Mouse (Mus musculus): ENCODE measurements around the gene Wdr37.
A peak's percentile ranks its signal among the peaks of the same experiment; 100 is the strongest.

Gene Wdr37

DNA sequence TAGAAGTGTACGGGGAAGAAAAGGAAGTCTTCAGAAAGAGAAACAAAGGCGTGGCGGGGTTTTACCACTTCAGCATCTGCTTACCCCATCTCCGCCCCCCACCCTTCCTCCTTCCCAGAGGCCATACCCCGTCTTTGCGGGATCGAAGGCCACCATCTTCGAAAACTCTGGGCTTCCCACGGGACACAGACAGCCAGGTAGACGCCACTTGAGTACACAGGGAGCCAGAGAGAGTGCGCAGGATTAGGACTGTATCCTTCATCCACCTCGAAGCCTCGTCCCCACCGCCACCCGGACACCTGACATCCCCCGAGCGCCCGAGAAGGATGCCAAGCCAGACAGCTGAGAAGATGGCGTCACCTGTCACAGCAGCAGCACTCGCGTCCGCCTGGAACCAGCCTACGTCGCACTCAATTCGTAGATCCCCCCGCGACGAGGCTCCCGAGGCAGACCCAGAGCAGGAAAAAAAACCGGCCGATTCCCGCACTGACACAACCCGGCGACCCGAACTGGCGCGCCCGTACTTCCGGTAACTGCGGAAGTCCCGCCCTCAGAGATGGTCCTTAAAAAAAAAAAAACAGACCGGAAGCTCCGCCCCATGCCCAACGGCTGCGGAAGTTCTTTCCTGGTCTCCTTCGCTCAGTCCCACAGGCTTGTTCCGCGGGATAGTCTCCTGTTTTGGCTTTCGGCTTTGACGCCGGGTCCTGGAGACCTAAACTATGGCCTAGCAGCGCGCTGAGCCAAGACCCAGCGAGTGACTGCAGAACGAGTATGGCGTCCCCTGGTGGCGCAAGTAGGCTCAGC lies 997 bp downstream of the Wdr37 start:
- Histone ChIP-seq H3K27me3 (ENCODE audit: insufficient read depth, low read length) (no peaks in the 10 kb centered on the region), H3K4me1 (replicated peaks; ENCODE audit: low read depth, low read length) (peaks cover 41% of the 10 kb centered on the region), H3K4me3 (replicated peaks; ENCODE audit: low read length) (peak overlapping the region; percentile 97), H3K9me3 (ENCODE audit: low read length) (no peaks in the 10 kb centered on the region), H3K36me3 (ENCODE audit: insufficient read depth, low read length) (peaks cover 14% of the 10 kb centered on the region)
- TF ChIP-seq CTCF (conservative IDR thresholded peaks at IDR 0.05; ENCODE audit: low read length) = peak; percentile 100
- no peak for TF ChIP-seq POU5F1 (IDR thresholded peaks at IDR 0.05; ENCODE audit: borderline replicate concordance, low read length)

DNA sequence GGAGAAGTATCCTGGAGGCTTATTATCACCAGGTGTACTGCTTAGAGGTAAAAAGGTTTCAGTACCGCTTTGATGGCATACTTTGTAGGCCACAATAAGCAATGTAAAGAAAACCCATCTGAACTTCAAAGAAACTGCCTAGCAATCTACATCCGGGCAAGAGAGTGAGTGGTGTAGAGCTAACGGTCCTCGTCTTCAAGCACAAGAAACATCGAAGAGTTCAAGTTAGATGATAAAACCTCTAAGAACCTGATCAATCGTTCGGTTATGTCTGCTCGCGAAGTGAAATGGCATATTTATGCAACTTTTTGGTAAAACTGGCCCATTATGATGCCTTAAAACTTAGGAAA lies 1.6 kb downstream of the Wdr37 start:
- Histone ChIP-seq H3K9me3 (ENCODE audit: low read length) (no peaks in the 10 kb centered on the region), H3K4me1 (replicated peaks; ENCODE audit: low read depth, low read length) (peaks cover 41% of the 10 kb centered on the region), H3K4me3 (replicated peaks; ENCODE audit: low read length) (peak overlapping the region; percentile 97), H3K27me3 (ENCODE audit: insufficient read depth, low read length) (no peaks in the 10 kb centered on the region), H3K36me3 (ENCODE audit: insufficient read depth, low read length) (peaks cover 14% of the 10 kb centered on the region)
- no peak for TF ChIP-seq POU5F1 (IDR thresholded peaks at IDR 0.05; ENCODE audit: borderline replicate concordance, low read length)
- no peak for TF ChIP-seq NANOG (IDR thresholded peaks at IDR 0.05; ENCODE audit: borderline replicate concordance, low read length)
- no peak for TF ChIP-seq CTCF (conservative IDR thresholded peaks at IDR 0.05; ENCODE audit: low read length)

DNA sequence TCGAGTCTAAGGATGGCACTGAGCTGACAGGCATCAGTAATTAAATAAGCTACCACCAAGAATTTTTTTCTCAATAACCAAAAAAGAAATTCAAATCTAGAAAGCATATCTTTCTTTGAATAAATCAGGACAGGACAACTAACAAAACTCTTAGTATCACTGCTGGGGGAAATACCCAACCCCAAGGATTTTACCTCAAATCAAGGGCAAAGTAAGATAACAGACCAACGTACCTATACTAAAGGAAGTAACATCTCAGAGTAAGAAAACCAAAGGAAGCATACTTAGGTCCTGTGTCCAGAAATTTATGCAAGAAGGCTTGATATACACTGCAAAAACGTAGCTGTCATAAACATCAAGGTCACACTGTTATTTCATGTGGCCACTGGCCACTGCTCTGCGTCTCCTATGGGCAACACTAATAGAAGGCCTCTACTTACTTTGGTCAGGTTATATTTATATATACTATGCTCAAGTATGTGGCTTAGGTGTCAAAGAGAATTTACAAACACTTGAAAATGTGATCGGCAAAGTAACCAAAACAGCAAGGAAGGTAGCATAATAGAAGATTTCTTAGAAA lies 2.0 kb downstream of the Wdr37 start:
- Histone ChIP-seq H3K4me1 (replicated peaks; ENCODE audit: low read depth, low read length) (peaks cover 44% of the 10 kb centered on the region), H3K36me3 (ENCODE audit: insufficient read depth, low read length) (peaks cover 18% of the 10 kb centered on the region), H3K27me3 (ENCODE audit: insufficient read depth, low read length) (no peaks in the 10 kb centered on the region), H3K4me3 (replicated peaks; ENCODE audit: low read length) (peak overlapping the region; percentile 97), H3K9me3 (ENCODE audit: low read length) (no peaks in the 10 kb centered on the region)
- TF ChIP-seq NANOG (IDR thresholded peaks at IDR 0.05; ENCODE audit: borderline replicate concordance, low read length) = no peak
- TF ChIP-seq POU5F1 (IDR thresholded peaks at IDR 0.05; ENCODE audit: borderline replicate concordance, low read length) = no peak
- TF ChIP-seq CTCF (conservative IDR thresholded peaks at IDR 0.05; ENCODE audit: low read length) = no peak

DNA sequence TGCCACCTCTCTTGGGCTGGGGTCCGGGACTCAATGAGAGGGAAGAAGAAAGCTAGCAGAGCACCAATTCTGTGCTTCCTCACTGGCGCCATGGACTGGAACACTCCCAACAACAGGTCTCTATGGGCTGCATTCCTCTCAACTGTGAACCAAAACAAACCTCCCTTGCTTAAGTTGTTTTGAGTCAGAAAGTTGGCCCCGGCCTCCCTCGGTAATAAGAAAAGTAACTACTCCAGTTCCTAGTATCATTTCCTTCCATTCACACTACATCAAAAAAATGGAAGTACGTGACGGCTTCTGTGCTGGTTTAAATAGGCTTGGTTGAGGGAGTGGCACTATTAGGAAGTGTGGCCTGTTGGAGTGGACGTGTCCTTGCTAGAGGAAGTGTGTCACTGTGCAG lies 5.1 kb downstream of the Wdr37 start:
- H3K9me3 ChIP-seq (ENCODE audit: low read length) = no peaks in the 10 kb centered on the region
- H3K27me3 ChIP-seq (ENCODE audit: insufficient read depth, low read length) = no peaks in the 10 kb centered on the region
- peaks cover 32% of the 10 kb centered on the region for H3K4me1 ChIP-seq (replicated peaks; ENCODE audit: low read depth, low read length)
- TF ChIP-seq NANOG (IDR thresholded peaks at IDR 0.05; ENCODE audit: borderline replicate concordance, low read length) (no peak), POU5F1 (IDR thresholded peaks at IDR 0.05; ENCODE audit: borderline replicate concordance, low read length) (no peak), CTCF (conservative IDR thresholded peaks at IDR 0.05; ENCODE audit: low read length) (no peak)
- peaks cover 25% of the 10 kb centered on the region for H3K36me3 ChIP-seq (ENCODE audit: insufficient read depth, low read length)
- no peak overlapping the region for H3K4me3 ChIP-seq (replicated peaks; ENCODE audit: low read length)

DNA sequence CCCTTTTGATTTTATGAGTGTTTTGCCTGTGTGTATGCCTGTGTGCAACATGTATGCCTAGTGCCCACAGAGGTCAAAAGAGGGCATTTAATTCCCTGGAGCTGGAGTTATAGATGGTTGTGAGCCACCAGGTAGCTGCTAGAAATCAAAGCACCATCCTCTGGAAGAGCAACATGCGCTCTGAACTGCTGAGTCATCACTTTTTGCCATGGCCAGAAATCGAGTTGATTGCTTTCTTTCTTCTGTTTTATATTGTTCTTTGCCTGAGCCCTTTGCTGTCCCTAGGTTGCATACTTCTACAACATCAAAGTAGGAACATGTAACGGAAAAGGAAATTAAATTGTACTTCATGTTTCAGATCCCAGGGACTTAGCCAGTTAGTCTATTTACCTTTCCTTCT lies 6.7 kb downstream of the Wdr37 start:
- Histone ChIP-seq H3K9me3 (ENCODE audit: low read length) (no peaks in the 10 kb centered on the region), H3K36me3 (ENCODE audit: insufficient read depth, low read length) (peaks cover 39% of the 10 kb centered on the region), H3K27me3 (ENCODE audit: insufficient read depth, low read length) (no peaks in the 10 kb centered on the region), H3K4me3 (replicated peaks; ENCODE audit: low read length) (no peak overlapping the region), H3K4me1 (replicated peaks; ENCODE audit: low read depth, low read length) (peaks cover 30% of the 10 kb centered on the region)
- no peak for TF ChIP-seq POU5F1 (IDR thresholded peaks at IDR 0.05; ENCODE audit: borderline replicate concordance, low read length)
- no peak for TF ChIP-seq CTCF (conservative IDR thresholded peaks at IDR 0.05; ENCODE audit: low read length)
- no peak for TF ChIP-seq NANOG (IDR thresholded peaks at IDR 0.05; ENCODE audit: borderline replicate concordance, low read length)

DNA sequence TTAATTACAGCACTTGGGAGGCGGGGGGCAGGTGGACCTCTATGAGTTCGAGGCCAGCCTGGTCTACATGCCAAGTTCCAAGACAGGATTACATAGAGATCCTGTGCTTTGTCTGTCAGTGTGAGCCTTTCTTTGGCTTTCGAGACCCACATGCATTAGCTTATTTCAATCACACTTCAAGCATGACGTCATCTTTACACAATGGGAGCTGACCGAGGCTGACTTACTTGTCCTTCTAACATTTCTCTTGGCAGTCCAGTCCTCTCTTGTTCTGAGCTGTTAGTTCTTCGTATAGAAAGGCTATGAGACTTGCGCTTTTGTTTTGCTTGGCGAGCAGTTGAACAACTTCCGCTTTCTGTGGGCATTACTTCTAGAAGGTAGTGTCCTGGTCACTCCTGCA lies 10.8 kb downstream of the Wdr37 start:
- H3K4me1 ChIP-seq (replicated peaks; ENCODE audit: low read depth, low read length) = peaks cover 5% of the 10 kb centered on the region; the same call in 1 of the 2 replicates
- no peaks in the 10 kb centered on the region for H3K27me3 ChIP-seq (ENCODE audit: insufficient read depth, low read length)
- peaks cover 48% of the 10 kb centered on the region for H3K36me3 ChIP-seq (ENCODE audit: insufficient read depth, low read length)
- TF ChIP-seq NANOG (IDR thresholded peaks at IDR 0.05; ENCODE audit: borderline replicate concordance, low read length) (no peak), POU5F1 (IDR thresholded peaks at IDR 0.05; ENCODE audit: borderline replicate concordance, low read length) (no peak), CTCF (conservative IDR thresholded peaks at IDR 0.05; ENCODE audit: low read length) (no peak)
- H3K9me3 ChIP-seq (ENCODE audit: low read length) = no peaks in the 10 kb centered on the region
- no peak overlapping the region for H3K4me3 ChIP-seq (replicated peaks; ENCODE audit: low read length)

DNA sequence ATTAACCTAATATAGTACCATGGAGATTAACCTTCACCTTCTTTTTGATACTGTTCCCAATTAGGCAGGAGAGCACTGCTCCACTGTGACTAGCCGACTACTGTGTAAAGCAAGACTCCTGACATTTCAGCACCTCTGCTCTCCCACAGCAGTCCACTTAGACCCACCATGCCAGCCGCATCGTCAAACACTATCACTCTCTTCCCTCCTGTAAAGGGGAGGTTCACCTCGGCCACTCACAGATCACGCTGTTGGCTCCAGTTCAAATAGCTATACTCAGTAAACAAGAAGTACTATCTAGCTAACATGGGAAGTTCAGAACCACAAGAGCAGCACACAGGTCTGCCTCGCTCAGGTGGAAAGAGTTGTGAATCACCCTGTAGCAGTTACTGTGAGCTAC lies 13.3 kb downstream of the Wdr37 start:
- peaks cover 62% of the 10 kb centered on the region for H3K36me3 ChIP-seq (ENCODE audit: insufficient read depth, low read length)
- H3K27me3 ChIP-seq (ENCODE audit: insufficient read depth, low read length) = no peaks in the 10 kb centered on the region

DNA sequence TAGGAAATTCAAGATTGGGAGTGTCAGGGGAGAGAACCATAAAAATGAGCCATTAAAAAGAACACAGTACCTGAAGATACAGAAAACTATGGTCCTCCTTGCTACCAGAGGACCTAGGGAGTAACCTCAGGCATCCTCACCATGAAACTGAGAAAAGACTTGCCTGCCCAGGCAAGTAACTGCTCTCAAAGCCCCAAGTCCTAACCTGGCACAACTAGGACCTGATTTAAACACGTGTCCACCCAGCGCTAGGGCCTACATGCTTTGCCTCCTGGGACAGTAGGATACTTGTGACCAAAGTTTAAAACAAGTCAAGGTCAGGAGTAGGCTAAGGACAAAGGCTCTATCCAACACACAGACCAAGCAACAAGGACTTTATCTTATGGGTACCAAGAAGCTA lies 16.9 kb downstream of the Wdr37 start:
- Histone ChIP-seq H3K9me3 (ENCODE audit: low read length) (no peaks in the 10 kb centered on the region), H3K27me3 (ENCODE audit: insufficient read depth, low read length) (no peaks in the 10 kb centered on the region), H3K36me3 (ENCODE audit: insufficient read depth, low read length) (peaks cover 61% of the 10 kb centered on the region), H3K4me1 (replicated peaks; ENCODE audit: low read depth, low read length) (no peaks in the 10 kb centered on the region), H3K4me3 (replicated peaks; ENCODE audit: low read length) (no peak overlapping the region)
- TF ChIP-seq POU5F1 (IDR thresholded peaks at IDR 0.05; ENCODE audit: borderline replicate concordance, low read length) = no peak
- no peak for TF ChIP-seq CTCF (conservative IDR thresholded peaks at IDR 0.05; ENCODE audit: low read length)
- TF ChIP-seq NANOG (IDR thresholded peaks at IDR 0.05; ENCODE audit: borderline replicate concordance, low read length) = no peak

More for the DNA sequence above, 13.3 kb downstream of the Wdr37 start:
- TF ChIP-seq POU5F1 (IDR thresholded peaks at IDR 0.05; ENCODE audit: borderline replicate concordance, low read length) (no peak), NANOG (IDR thresholded peaks at IDR 0.05; ENCODE audit: borderline replicate concordance, low read length) (no peak), CTCF (conservative IDR thresholded peaks at IDR 0.05; ENCODE audit: low read length) (no peak)
- Histone ChIP-seq H3K4me3 (replicated peaks; ENCODE audit: low read length) (no peak overlapping the region), H3K9me3 (ENCODE audit: low read length) (no peaks in the 10 kb centered on the region), H3K4me1 (replicated peaks; ENCODE audit: low read depth, low read length) (no peaks in the 10 kb centered on the region)

All from E14TG2a.4 (cell line).